ENCODE assay signal across 17 mouse cellular contexts in the genomic region with DNA sequence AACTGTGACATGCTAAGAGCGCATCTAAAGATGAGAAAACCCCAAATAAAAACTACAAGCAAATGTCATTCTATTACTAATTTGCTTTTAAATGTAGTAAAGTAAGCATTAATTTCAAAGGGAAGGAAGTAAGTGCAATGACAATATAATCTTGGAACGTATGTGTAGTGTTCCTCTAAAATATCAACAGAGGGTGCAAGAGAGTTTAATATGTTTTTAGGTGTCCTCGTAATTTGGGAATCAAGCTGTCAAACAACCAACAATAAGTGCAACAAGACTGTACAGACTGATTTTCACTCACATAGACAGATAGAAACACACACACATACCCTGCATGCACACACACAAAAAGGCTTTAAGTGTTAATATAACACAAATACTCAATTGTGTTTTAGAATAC.
DNase-seq lines count a peak whose midpoint lies in the region; ATAC-seq lines count a peak whose summit lies in the region.
"Had no signal": no experiment of that assay in that cellular context is flagged by ENCODE, and none has a peak within 500 bp of the region (broad histone marks: within the 10 kb centered on the region; RNA-seq: fewer than 3 reads in every experiment).

No protein-coding gene starts in this region.

- H3K27me3 ChIP-seq in hindbrain, embryonic 14.5 days (ENCODE audit: control insufficient read depth, insufficient read depth, low read length), result no peaks in the 10 kb centered on the region
- H3K27me3 ChIP-seq in hindbrain, embryonic 16.5 days (replicated peaks; ENCODE audit: control insufficient read depth, insufficient read depth, low read length), result no peaks in the 10 kb centered on the region
- H3K27me3 ChIP-seq in midbrain, embryonic 15.5 days (replicated peaks), result no peaks in the 10 kb centered on the region
- no peaks in the 10 kb centered on the region for H3K27me3 ChIP-seq in midbrain, embryonic 11.5 days (ENCODE audit: control insufficient read depth, insufficient read depth, low read length)
- H3K27me3 ChIP-seq in splenic B cell, adult 2 months (ENCODE audit: control insufficient read depth, insufficient read depth, low read length, poor library complexity, severe bottlenecking), result no peaks in the 10 kb centered on the region
- H3K27me3 ChIP-seq: liver, embryonic 12.5 days had no signal

- WGBS in hindbrain, embryonic 14.5 days, result 75% methylated on average over 3 of the region's 3 CpGs
- WGBS in hindbrain, embryonic 16.5 days, result 63% methylated on average over 3 of the region's 3 CpGs
- WGBS in midbrain, embryonic 15.5 days, result 63% methylated on average over 3 of the region's 3 CpGs
- WGBS in midbrain, embryonic 11.5 days, result 77% methylated on average over 3 of the region's 3 CpGs

- H3K4me2 ChIP-seq in hindbrain, embryonic 14.5 days (replicated peaks), result no peak overlapping the region
- H3K4me2 ChIP-seq in hindbrain, embryonic 16.5 days (ENCODE audit: low read length), result no peak overlapping the region
- H3K4me2 ChIP-seq in midbrain, embryonic 15.5 days, result no peak overlapping the region
- H3K4me2 ChIP-seq in midbrain, embryonic 11.5 days, result no peak overlapping the region
- H3K4me2 ChIP-seq: liver, embryonic 12.5 days had no signal

- no peak overlapping the region for H3K27ac ChIP-seq in hindbrain, embryonic 14.5 days
- no peak overlapping the region for H3K27ac ChIP-seq in hindbrain, embryonic 16.5 days (ENCODE audit: low read depth, low read length)
- no peak overlapping the region for H3K27ac ChIP-seq in midbrain, embryonic 15.5 days
- H3K27ac ChIP-seq in midbrain, embryonic 11.5 days (ENCODE audit: low read depth, low read length), result no peak overlapping the region
- H3K27ac ChIP-seq: embryonic facial prominence, embryonic 10.5 days; liver, embryonic 12.5 days had no signal

- no peaks in the 10 kb centered on the region for H3K4me1 ChIP-seq in hindbrain, embryonic 14.5 days (replicated peaks; ENCODE audit: control insufficient read depth, insufficient read depth, low read length)
- no peaks in the 10 kb centered on the region for H3K4me1 ChIP-seq in hindbrain, embryonic 16.5 days (ENCODE audit: control insufficient read depth, insufficient read depth, low read depth, low read length)
- no peaks in the 10 kb centered on the region for H3K4me1 ChIP-seq in midbrain, embryonic 15.5 days
- no peaks in the 10 kb centered on the region for H3K4me1 ChIP-seq in midbrain, embryonic 11.5 days (ENCODE audit: control insufficient read depth, insufficient read depth, low read length)
- H3K4me1 ChIP-seq: embryonic facial prominence, embryonic 10.5 days had no signal

- H3K9ac ChIP-seq in hindbrain, embryonic 14.5 days, result no peak overlapping the region
- H3K9ac ChIP-seq in hindbrain, embryonic 16.5 days (ENCODE audit: low read depth, low read length), result no peak overlapping the region
- no peak overlapping the region for H3K9ac ChIP-seq in midbrain, embryonic 15.5 days
- H3K9ac ChIP-seq in midbrain, embryonic 11.5 days (ENCODE audit: low read length), result no peak overlapping the region
- H3K9ac ChIP-seq: liver, embryonic 12.5 days had no signal

- DNase-seq in hindbrain, embryonic 14.5 days (ENCODE audit: low spot score), result peak; percentile 33
- DNase-seq in midbrain, embryonic 11.5 days (ENCODE audit: low spot score, missing footprints), result no peak
- DNase-seq in brain, embryonic 18.5 days (ENCODE audit: low read depth, low spot score), result peak; percentile 14
- peak; percentile 47 for DNase-seq in splenic B cell, adult 2 months (ENCODE audit: low read depth, low spot score)
- no peak for DNase-seq in cerebellum, postnatal 36 days
- DNase-seq in thymus, postnatal 36 days, result no peak
- DNase-seq: adrenal gland, postnatal 25 days; cerebellum, adult 18-20 months; gastrocnemius, postnatal 25 days; kidney, postnatal 36 days; lung, postnatal 4 days; right cerebral cortex, postnatal 4 days had no signal

- no peaks in the 10 kb centered on the region for H3K36me3 ChIP-seq in hindbrain, embryonic 14.5 days (replicated peaks; ENCODE audit: control insufficient read depth, insufficient read depth)
- peaks cover under 1% of the 10 kb centered on the region; the same call in 1 of the 2 replicates for H3K36me3 ChIP-seq in hindbrain, embryonic 16.5 days (ENCODE audit: control insufficient read depth, insufficient read depth, low read length)
- H3K36me3 ChIP-seq in midbrain, embryonic 15.5 days (replicated peaks), result no peaks in the 10 kb centered on the region
- H3K36me3 ChIP-seq in midbrain, embryonic 11.5 days (ENCODE audit: control insufficient read depth, insufficient read depth, low read length), result no peaks in the 10 kb centered on the region
- no peaks in the 10 kb centered on the region for H3K36me3 ChIP-seq in splenic B cell, adult 2 months (ENCODE audit: control insufficient read depth, insufficient read depth, low read length, poor library complexity, severe bottlenecking)
- H3K36me3 ChIP-seq: embryonic facial prominence, embryonic 10.5 days; liver, embryonic 12.5 days had no signal

- ATAC-seq in hindbrain, embryonic 14.5 days (ENCODE audit: low FRiP score), result no peak
- no peak for ATAC-seq in hindbrain, embryonic 16.5 days
- ATAC-seq in midbrain, embryonic 15.5 days (replicated peaks), result 0 out of 2 replicates have a peak, but pooled peaks have one; percentile 17
- no peak for ATAC-seq in midbrain, embryonic 11.5 days (ENCODE audit: low FRiP score)
- ATAC-seq: inflammation-experienced regulatory T-cells, adult 6 months; liver, embryonic 12.5 days had no signal

- peaks cover 3% of the 10 kb centered on the region; the same call in 1 of the 2 replicates for H3K9me3 ChIP-seq in hindbrain, embryonic 14.5 days (ENCODE audit: control insufficient read depth, low read length)
- H3K9me3 ChIP-seq in hindbrain, embryonic 16.5 days (ENCODE audit: control insufficient read depth, low read length), result peaks cover 1% of the 10 kb centered on the region
- H3K9me3 ChIP-seq in midbrain, embryonic 15.5 days, result no peaks in the 10 kb centered on the region
- H3K9me3 ChIP-seq in midbrain, embryonic 11.5 days (ENCODE audit: control insufficient read depth, low read length), result no peaks in the 10 kb centered on the region
- H3K9me3 ChIP-seq: embryonic facial prominence, embryonic 10.5 days; liver, embryonic 12.5 days had no signal

- no peak overlapping the region for H3K4me3 ChIP-seq in hindbrain, embryonic 14.5 days (replicated peaks; ENCODE audit: low read length)
- no peak overlapping the region for H3K4me3 ChIP-seq in hindbrain, embryonic 16.5 days (ENCODE audit: low read length)
- no peak overlapping the region for H3K4me3 ChIP-seq in midbrain, embryonic 15.5 days
- H3K4me3 ChIP-seq in midbrain, embryonic 11.5 days (ENCODE audit: low read depth, low read length), result no peak overlapping the region
- H3K4me3 ChIP-seq: embryonic facial prominence, embryonic 10.5 days; liver, embryonic 12.5 days had no signal

Comparison
In these comparisons a context has a peak if more than half of its experiments do, and no peak if none do; other contexts are left out.
1. DNase-seq: peak in hindbrain, embryonic 14.5 days (single experiment), brain, embryonic 18.5 days (single experiment) and splenic B cell, adult 2 months (single experiment); none in midbrain, embryonic 11.5 days (single experiment), cerebellum, postnatal 36 days (0 of 2) and thymus, postnatal 36 days (0 of 2).